Mouse (Mus musculus): ENCODE results near the gene Slc34a1. TPM values are rescaled to one million over a fixed set of nuclear protein-coding genes. Genes with fewer than 3 reads are reported as not detected.

Gene Slc34a1
- polyA plus RNA-seq, 2 experiments, result not detected

DNA sequence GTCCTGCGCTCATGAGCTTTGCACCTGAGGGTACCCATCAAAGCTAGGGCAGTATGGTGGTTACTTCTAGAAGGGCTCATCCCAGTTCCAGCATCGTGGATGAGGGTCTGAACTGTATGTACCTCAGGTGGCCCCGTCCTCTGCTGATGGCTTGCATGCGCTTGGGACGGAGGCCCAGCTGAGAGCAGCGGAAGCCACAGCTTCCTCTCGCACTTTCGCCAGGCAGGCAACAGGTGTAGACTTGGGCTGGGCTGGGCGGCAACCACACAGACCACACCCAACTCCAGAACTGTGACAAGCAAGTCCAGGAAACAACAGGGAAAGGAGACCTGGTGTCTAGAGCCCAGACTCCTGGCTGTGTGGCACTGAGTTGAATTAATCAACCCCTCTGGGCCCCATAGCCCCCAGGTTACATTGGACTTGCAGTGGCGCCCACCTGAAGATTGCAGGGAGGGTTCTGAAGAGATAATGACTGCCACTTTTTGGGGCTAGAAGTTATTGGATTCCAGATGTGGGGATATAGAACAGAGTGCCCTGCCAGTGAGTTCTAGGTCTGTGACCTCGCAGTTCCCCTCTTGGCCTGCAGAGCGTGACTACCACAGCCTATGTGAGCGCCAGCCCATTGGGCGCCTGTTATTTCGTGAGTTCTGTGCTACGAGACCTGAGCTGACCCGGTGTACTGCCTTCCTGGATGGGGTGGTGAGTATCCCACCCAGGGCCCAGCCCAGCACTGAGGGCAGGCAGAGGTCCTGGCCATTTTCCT, 51.9 kb downstream of the Slc34a1 start:
- no peaks in the 10 kb centered on the region for H3K9me3 ChIP-seq (ENCODE audit: control insufficient read depth, low read length)
- H3K4me3 ChIP-seq (replicated peaks; ENCODE audit: low read length), result no peak overlapping the region
- peaks cover 56% of the 10 kb centered on the region for H3K36me3 ChIP-seq (ENCODE audit: control insufficient read depth, insufficient read depth, low read length)
- no peak overlapping the region for H3K27ac ChIP-seq (replicated peaks; ENCODE audit: low read depth, low read length)
- ATAC-seq (ENCODE audit: low FRiP score, low read depth), result no peak
- H3K27me3 ChIP-seq (ENCODE audit: control insufficient read depth, insufficient read depth, low read length), result no peaks in the 10 kb centered on the region
- no peak overlapping the region for H3K9ac ChIP-seq (ENCODE audit: low read depth, low read length, severe bottlenecking)
- H3K4me2 ChIP-seq (replicated peaks; ENCODE audit: low read depth, low read length, severe bottlenecking), result no peak overlapping the region
- no peak for TF ChIP-seq POLR2A (IDR thresholded peaks at IDR 0.05; ENCODE audit: borderline replicate concordance, extremely low read depth, insufficient read depth, insufficient read length)
- no peak for DNase-seq (ENCODE audit: low spot score)
- H3K4me1 ChIP-seq (ENCODE audit: control insufficient read depth, insufficient read depth, low read length), result peaks cover 13% of the 10 kb centered on the region
- 91% methylated on average over 17 of the region's 17 CpGs for WGBS

DNA sequence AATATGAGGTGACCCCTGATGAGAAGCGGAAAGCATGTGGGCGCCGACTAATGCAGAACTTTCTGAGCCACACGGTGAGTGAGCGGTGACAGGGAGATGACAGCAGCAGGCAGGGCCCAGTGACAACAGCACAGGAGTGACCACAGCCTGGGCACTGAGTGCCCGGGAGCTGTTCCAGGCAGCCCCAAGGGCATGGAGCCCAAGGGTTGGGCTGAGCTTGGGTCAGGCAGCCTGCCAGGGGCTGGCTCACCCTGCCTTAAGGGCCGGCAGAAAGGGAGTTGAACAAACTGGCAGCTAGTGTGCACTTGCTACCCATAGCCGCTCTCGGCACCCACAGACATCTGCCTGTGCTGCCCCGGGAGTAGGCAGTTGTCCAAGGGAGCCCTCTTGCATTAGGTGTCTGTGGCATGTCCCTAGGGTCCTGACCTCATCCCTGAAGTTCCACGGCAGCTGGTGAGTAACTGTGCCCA, 52.6 kb downstream of the Slc34a1 start:
- Histone ChIP-seq H3K27me3 (ENCODE audit: control insufficient read depth, insufficient read depth, low read length) (no peaks in the 10 kb centered on the region), H3K36me3 (ENCODE audit: control insufficient read depth, insufficient read depth, low read length) (peaks cover 63% of the 10 kb centered on the region), H3K9ac (ENCODE audit: low read depth, low read length, severe bottlenecking) (no peak overlapping the region), H3K4me3 (replicated peaks; ENCODE audit: low read length) (no peak overlapping the region), H3K27ac (replicated peaks; ENCODE audit: low read depth, low read length) (no peak overlapping the region), H3K4me1 (ENCODE audit: control insufficient read depth, insufficient read depth, low read length) (peaks cover 13% of the 10 kb centered on the region), H3K9me3 (ENCODE audit: control insufficient read depth, low read length) (no peaks in the 10 kb centered on the region), H3K4me2 (replicated peaks; ENCODE audit: low read depth, low read length, severe bottlenecking) (no peak overlapping the region)
- TF ChIP-seq POLR2A (IDR thresholded peaks at IDR 0.05; ENCODE audit: borderline replicate concordance, extremely low read depth, insufficient read depth, insufficient read length), result no peak
- 91% methylated on average over 11 of the region's 11 CpGs for WGBS
- ATAC-seq (ENCODE audit: low FRiP score, low read depth) (no peak), DNase-seq (ENCODE audit: low spot score) (no peak)

DNA sequence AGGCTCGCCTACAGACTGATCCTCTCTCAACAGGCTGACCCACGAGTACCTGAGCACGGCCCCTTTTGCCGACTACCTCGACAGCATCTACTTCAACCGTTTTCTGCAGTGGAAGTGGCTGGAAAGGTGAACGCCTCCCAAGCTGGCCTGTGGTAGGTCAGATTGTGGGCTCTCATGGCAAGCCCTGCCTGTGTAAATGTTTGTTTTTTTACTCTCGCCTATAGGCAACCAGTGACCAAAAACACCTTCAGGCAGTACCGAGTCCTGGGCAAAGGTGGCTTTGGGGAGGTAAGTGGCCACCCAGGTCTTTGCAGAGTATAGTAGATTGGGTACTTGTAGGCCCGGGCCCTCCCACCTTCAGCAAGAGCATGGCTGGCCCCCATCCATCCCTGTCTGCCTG, 53.3 kb downstream of the Slc34a1 start:
- 85% methylated on average over 10 of the region's 10 CpGs for WGBS
- no peaks in the 10 kb centered on the region for H3K9me3 ChIP-seq (ENCODE audit: control insufficient read depth, low read length)
- H3K27ac ChIP-seq (replicated peaks; ENCODE audit: low read depth, low read length), result no peak overlapping the region
- no peak for TF ChIP-seq POLR2A (IDR thresholded peaks at IDR 0.05; ENCODE audit: borderline replicate concordance, extremely low read depth, insufficient read depth, insufficient read length)
- no peaks in the 10 kb centered on the region for H3K27me3 ChIP-seq (ENCODE audit: control insufficient read depth, insufficient read depth, low read length)
- H3K9ac ChIP-seq (ENCODE audit: low read depth, low read length, severe bottlenecking), result no peak overlapping the region
- ATAC-seq (ENCODE audit: low FRiP score, low read depth) (no peak), DNase-seq (ENCODE audit: low spot score) (no peak)
- peaks cover 10% of the 10 kb centered on the region for H3K4me1 ChIP-seq (ENCODE audit: control insufficient read depth, insufficient read depth, low read length)
- H3K4me2 ChIP-seq (replicated peaks; ENCODE audit: low read depth, low read length, severe bottlenecking), result no peak overlapping the region
- no peak overlapping the region for H3K4me3 ChIP-seq (replicated peaks; ENCODE audit: low read length)
- H3K36me3 ChIP-seq (ENCODE audit: control insufficient read depth, insufficient read depth, low read length), result peaks cover 71% of the 10 kb centered on the region

DNA sequence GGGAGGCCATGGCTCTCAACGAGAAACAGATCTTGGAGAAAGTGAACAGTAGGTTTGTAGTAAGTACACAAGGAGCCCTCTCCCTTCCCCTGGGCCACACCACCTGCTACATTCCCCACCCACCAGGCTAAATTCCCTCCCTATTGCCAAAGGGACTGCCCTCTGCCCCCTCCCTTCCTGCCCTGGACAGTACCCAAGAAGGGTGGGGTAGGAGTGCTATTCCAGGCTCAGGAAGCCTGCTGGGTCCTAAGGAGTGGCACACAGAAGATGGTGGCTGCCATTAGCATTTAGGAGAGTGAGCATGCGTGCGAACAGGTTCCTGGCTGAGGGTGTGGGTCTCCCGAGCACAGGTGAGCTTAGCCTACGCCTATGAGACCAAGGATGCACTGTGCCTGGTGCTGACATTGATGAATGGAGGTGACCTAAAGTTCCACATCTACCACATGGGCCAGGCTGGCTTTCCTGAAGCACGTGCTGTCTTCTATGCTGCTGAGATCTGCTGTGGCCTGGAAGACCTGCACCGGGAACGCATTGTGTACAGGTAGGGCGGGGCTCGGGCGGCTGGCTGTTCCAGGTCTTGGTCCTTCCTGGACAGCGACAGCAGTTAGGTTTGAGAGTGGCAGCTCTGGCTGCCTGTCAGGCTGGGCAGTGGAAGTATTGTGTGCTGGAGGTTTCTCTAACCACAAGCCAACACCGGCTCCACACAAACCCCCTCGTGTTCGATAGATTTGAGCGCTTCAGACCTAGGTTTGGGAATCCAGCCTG, 54.0 kb downstream of the Slc34a1 start:
- DNase-seq (ENCODE audit: low spot score) (no peak), ATAC-seq (ENCODE audit: low FRiP score, low read depth) (no peak)
- no peak overlapping the region for H3K27ac ChIP-seq (replicated peaks; ENCODE audit: low read depth, low read length)
- no peaks in the 10 kb centered on the region for H3K27me3 ChIP-seq (ENCODE audit: control insufficient read depth, insufficient read depth, low read length)
- H3K4me1 ChIP-seq (ENCODE audit: control insufficient read depth, insufficient read depth, low read length), result peaks cover 4% of the 10 kb centered on the region
- no peaks in the 10 kb centered on the region for H3K9me3 ChIP-seq (ENCODE audit: control insufficient read depth, low read length)
- TF ChIP-seq POLR2A (IDR thresholded peaks at IDR 0.05; ENCODE audit: borderline replicate concordance, extremely low read depth, insufficient read depth, insufficient read length), result no peak
- H3K36me3 ChIP-seq (ENCODE audit: control insufficient read depth, insufficient read depth, low read length), result peaks cover 76% of the 10 kb centered on the region
- no peak overlapping the region for H3K4me3 ChIP-seq (replicated peaks; ENCODE audit: low read length)
- H3K4me2 ChIP-seq (replicated peaks; ENCODE audit: low read depth, low read length, severe bottlenecking), result no peak overlapping the region
- 96% methylated on average over 16 of the region's 16 CpGs for WGBS
- H3K9ac ChIP-seq (ENCODE audit: low read depth, low read length, severe bottlenecking), result no peak overlapping the region

DNA sequence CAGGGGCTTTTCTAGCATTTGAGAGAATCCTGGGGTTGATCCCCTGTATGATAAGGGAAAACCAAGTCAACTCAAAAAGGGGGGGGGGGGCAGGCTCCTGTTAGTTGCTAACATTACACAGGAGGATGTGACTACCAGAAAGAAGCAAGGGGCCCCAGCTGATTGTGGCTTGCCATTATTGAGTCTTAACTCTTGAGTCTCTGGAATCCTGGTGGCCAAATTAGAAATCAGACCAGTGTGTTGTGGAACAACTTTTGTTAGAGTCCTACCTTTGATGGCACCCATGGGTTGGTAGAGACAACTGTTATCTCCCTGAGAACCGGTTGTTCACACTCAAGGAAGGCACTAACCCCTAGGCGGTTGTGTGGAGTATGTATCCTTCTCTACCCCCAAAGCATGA, 65.0 kb downstream of the Slc34a1 start:
- no peak overlapping the region for H3K4me2 ChIP-seq (replicated peaks; ENCODE audit: low read depth, low read length, severe bottlenecking)
- WGBS, result 46% methylated on average over 2 of the region's 2 CpGs
- peaks cover 38% of the 10 kb centered on the region for H3K36me3 ChIP-seq (ENCODE audit: control insufficient read depth, insufficient read depth, low read length)
- H3K27me3 ChIP-seq (ENCODE audit: control insufficient read depth, insufficient read depth, low read length), result no peaks in the 10 kb centered on the region
- no peak for DNase-seq (ENCODE audit: low spot score)
- H3K9ac ChIP-seq (ENCODE audit: low read depth, low read length, severe bottlenecking), result no peak overlapping the region
- no peak overlapping the region for H3K27ac ChIP-seq (replicated peaks; ENCODE audit: low read depth, low read length)
- no peak for TF ChIP-seq POLR2A (IDR thresholded peaks at IDR 0.05; ENCODE audit: borderline replicate concordance, extremely low read depth, insufficient read depth, insufficient read length)
- no peaks in the 10 kb centered on the region for H3K9me3 ChIP-seq (ENCODE audit: control insufficient read depth, low read length)
- ATAC-seq (ENCODE audit: low FRiP score, low read depth), result no peak
- H3K4me3 ChIP-seq (replicated peaks; ENCODE audit: low read length), result no peak overlapping the region
- peaks cover 17% of the 10 kb centered on the region for H3K4me1 ChIP-seq (ENCODE audit: control insufficient read depth, insufficient read depth, low read length)

Measured in limb, embryonic 14.5 days (tissue).